Mouse (Mus musculus) myocyte (in vitro differentiated cells): Measurements from ENCODE around the gene Lrp1.

Source experiments
- CEBPB ChIP-seq: IDR thresholded peaks from 2 replicates; pipeline ENCODE4 v1.6.1; 2011; ENCODE audit warnings: mild to moderate bottlenecking, moderate library complexity; ENCODE audit not compliant: poor library complexity, insufficient read depth, severe bottlenecking
- MAX ChIP-seq: IDR thresholded peaks from one replicate; pipeline ENCODE4 v1.6.1; 2011; ENCODE audit warnings: low read depth, mild to moderate bottlenecking, control low read depth
- MYOD1 ChIP-seq, 3 experiments: IDR thresholded peaks; one replicate each; pipeline ENCODE4 v1.6.1; 2011; ENCODE audit warnings: control low read depth in 2 of 3, low read depth in 2 of 3, mild to moderate bottlenecking in 2 of 3, moderate library complexity in 1 of 3; ENCODE audit not compliant: insufficient read length in 2 of 3, control insufficient read depth in 1 of 3
- MYOG ChIP-seq, 3 experiments: IDR thresholded peaks; one replicate each; pipeline ENCODE4 v1.6.1; 2011; ENCODE audit warnings: control low read depth in 2 of 3, low read depth in 2 of 3, mild to moderate bottlenecking in 2 of 3; ENCODE audit not compliant: insufficient read length in 2 of 3, control insufficient read depth in 1 of 3, insufficient read depth in 1 of 3
- POLR2A ChIP-seq: IDR thresholded peaks from one replicate; pipeline ENCODE4 v1.6.1; 2011; ENCODE audit warnings: low read depth, mild to moderate bottlenecking, control low read depth, moderate library complexity; ENCODE audit not compliant: insufficient read length
- REST ChIP-seq: IDR thresholded peaks from one replicate; pipeline ENCODE4 v1.6.1; 2011; ENCODE audit warnings: mild to moderate bottlenecking, control low read depth, moderate library complexity; ENCODE audit not compliant: insufficient read depth, insufficient read length
- SRF ChIP-seq: IDR thresholded peaks from one replicate; pipeline ENCODE4 v1.6.1; 2011; ENCODE audit warnings: low read depth; ENCODE audit not compliant: control insufficient read depth, insufficient read length
- TCF12 ChIP-seq: IDR thresholded peaks from one replicate; pipeline ENCODE4 v1.6.1; 2011; ENCODE audit warnings: mild to moderate bottlenecking, control low read depth; ENCODE audit not compliant: poor library complexity, insufficient read depth, severe bottlenecking

DNA sequence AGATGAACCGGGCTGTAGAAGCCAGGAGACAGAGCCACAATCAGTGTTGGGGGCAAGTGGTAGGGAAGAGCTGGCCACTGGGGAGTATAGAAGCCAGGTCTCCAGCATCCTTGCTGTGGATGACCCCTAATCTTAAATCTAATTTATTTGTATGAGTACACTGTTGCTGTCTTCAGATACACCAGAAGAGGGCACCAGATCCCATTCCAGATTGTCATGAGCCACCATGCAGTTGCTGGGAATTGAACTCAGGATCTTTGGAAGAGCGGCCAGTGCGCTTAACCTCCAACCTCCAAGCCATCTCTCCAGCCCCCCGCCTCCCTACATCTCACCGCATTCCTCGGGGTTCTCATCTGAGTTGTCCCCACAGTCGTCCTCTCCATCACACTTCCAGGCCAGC, 74.4 kb downstream of the Lrp1 start:
- TF ChIP-seq TCF12 (no peak), MYOG (IDR thresholded peaks at IDR 0.05; ENCODE audit: control insufficient read depth in 1 of 3, insufficient read depth in 1 of 3, insufficient read length in 2 of 3, low read depth in 2 of 3) (no peak), REST (no peak), MYOD1 (IDR thresholded peaks at IDR 0.05; ENCODE audit: control insufficient read depth in 1 of 3, insufficient read length in 2 of 3, low read depth in 2 of 3) (no peak), SRF (no peak), POLR2A (no peak), CEBPB (no peak), MAX (no peak)
